Mouse (Mus musculus) T-helper 2 cell (primary cell): ENCODE data around the gene Grk1.

Experiments used
- in situ Hi-C: fragments of 300-600 bp; cut with MboI, MseI; formaldehyde crosslinking; loops from one replicate; pipeline ENCODE4 v1.15.1; 2025; ENCODE audit warnings: high pct_unique_total_duplicates

The Grk1 gene

GRCm38 (mm10) chr8:13428156-13428555 is 23.3 kb downstream of the Grk1 start:
- in situ Hi-C loops, result no loop called here

- in situ Hi-C loops, result no loop called here
Measured at GRCm38 (mm10) chr8:13430412-13430811, 25.5 kb downstream of the Grk1 start.

- in situ Hi-C loops, result no loop called here
Measured at GRCm38 (mm10) chr8:13430866-13431265, 26.0 kb downstream of the Grk1 start.

- in situ Hi-C loops, result no loop called here
Measured at GRCm38 (mm10) chr8:13433130-13433529, 28.2 kb downstream of the Grk1 start.

GRCm38 (mm10) chr8:13434889-13435288 is 30.0 kb downstream of the Grk1 start, which contains the start of gene Tmem255b:
Gene Tmem255b, plus strand, starts transcription at chr8:13435189.
- in situ Hi-C loops, result no loop called here

GRCm38 (mm10) chr8:13436052-13436451 is 31.2 kb downstream of the Grk1 start:
- in situ Hi-C loops, result no loop called here

GRCm38 (mm10) chr8:13437531-13437930 is 32.6 kb downstream of the Grk1 start:
- in situ Hi-C loops, result no loop called here

- in situ Hi-C loops, result no loop called here
Measured at GRCm38 (mm10) chr8:13442152-13442551, 37.3 kb downstream of the Grk1 start.

GRCm38 (mm10) chr8:13446456-13446855 is 41.6 kb downstream of the Grk1 start:
- in situ Hi-C loops, result no loop called here

- in situ Hi-C loops, result no loop called here
Measured at GRCm38 (mm10) chr8:13448145-13448544, 43.3 kb downstream of the Grk1 start.

GRCm38 (mm10) chr8:13451747-13452277 is 46.9 kb downstream of the Grk1 start:
- in situ Hi-C loops, result loop anchor here (10.0 kb wide), 1 partner anchor 293 kb away; no protein-coding TSS in a partner anchor

- in situ Hi-C loops, result loop anchor here (10.0 kb wide), 1 partner anchor 290 kb away; no protein-coding TSS in a partner anchor
Measured at GRCm38 (mm10) chr8:13454341-13455113, 49.6 kb downstream of the Grk1 start.

GRCm38 (mm10) chr8:13455295-13455694 is 50.4 kb downstream of the Grk1 start:
- in situ Hi-C loops, result loop anchor here (10.0 kb wide), 1 partner anchor 290 kb away; no protein-coding TSS in a partner anchor

- in situ Hi-C loops, result loop anchor here (10.0 kb wide), 1 partner anchor 285 kb away; no protein-coding TSS in a partner anchor
Measured at GRCm38 (mm10) chr8:13459431-13459830, 54.5 kb downstream of the Grk1 start.

- in situ Hi-C loops, result loop anchor here (5.0 kb wide), 1 partner anchor 49 kb away; no protein-coding TSS in a partner anchor
Measured at GRCm38 (mm10) chr8:13461085-13461765, 56.3 kb downstream of the Grk1 start.

- in situ Hi-C loops, result loop anchor here (5.0 kb wide), 1 partner anchor 50 kb away; no protein-coding TSS in a partner anchor
Measured at GRCm38 (mm10) chr8:13461843-13462242, 57.0 kb downstream of the Grk1 start.

GRCm38 (mm10) chr8:13462392-13462791 is 57.5 kb downstream of the Grk1 start:
- in situ Hi-C loops, result loop anchor here (5.0 kb wide), 1 partner anchor 50 kb away; no protein-coding TSS in a partner anchor

GRCm38 (mm10) chr8:13465324-13465723 is 60.4 kb downstream of the Grk1 start:
- in situ Hi-C loops, result no loop called here

GRCm38 (mm10) chr8:13466989-13467388 is 62.1 kb downstream of the Grk1 start:
- in situ Hi-C loops, result no loop called here

- in situ Hi-C loops, result no loop called here
Measured at GRCm38 (mm10) chr8:13468737-13469136, 63.9 kb downstream of the Grk1 start.

- in situ Hi-C loops, result no loop called here
Measured at GRCm38 (mm10) chr8:13471484-13471883, 66.6 kb downstream of the Grk1 start.
